Mouse (Mus musculus) neural tube, embryonic 13.5 days (tissue): ENCODE measurements around the gene Litaf. TPM values are rescaled to one million over a fixed set of nuclear protein-coding genes. Genes with fewer than 3 reads are reported as not detected.
A peak's percentile ranks its signal among the peaks of the same experiment; 100 is the strongest.

Experiments used
- ATAC-seq: fragments of 200-750 bp; cut with Nextera tagmentation; 2 replicates; pipeline ENCODE4 v1.8.0; 2017; ENCODE audit warnings: low read depth, mild to moderate bottlenecking, moderate TSS enrichment, moderate library complexity
- H3K27ac ChIP-seq: fragments of 300-500 bp; sonication (generic); replicated peaks from 2 replicates; pipeline ENCODE4 v1.5.1; 2015; ENCODE audit warnings: moderate library complexity, mild to moderate bottlenecking, inconsistent platforms
- H3K27me3 ChIP-seq: fragments of 300-500 bp; sonication (generic); 2 replicates; pipeline ENCODE4 v1.6.1; 2015; ENCODE audit warnings: mild to moderate bottlenecking, inconsistent platforms
- H3K36me3 ChIP-seq: fragments of 300-500 bp; sonication (generic); 2 replicates; pipeline ENCODE4 v1.6.1; 2015; ENCODE audit warnings: mild to moderate bottlenecking, inconsistent platforms
- H3K4me1 ChIP-seq: fragments of 300-500 bp; sonication (generic); replicated peaks from 2 replicates; pipeline ENCODE4 v1.6.1; 2015; ENCODE audit warnings: inconsistent platforms
- H3K4me2 ChIP-seq: fragments of 300-500 bp; sonication (generic); 2 replicates; pipeline ENCODE4 v1.6.1; 2015; ENCODE audit warnings: inconsistent platforms, mild to moderate bottlenecking, moderate library complexity
- H3K4me3 ChIP-seq: fragments of 300-500 bp; sonication (generic); 2 replicates; pipeline ENCODE4 v1.5.1; 2015; ENCODE audit warnings: mild to moderate bottlenecking, inconsistent platforms
- H3K9ac ChIP-seq: fragments of 300-500 bp; sonication (generic); 2 replicates; pipeline ENCODE4 v1.6.1; 2015; ENCODE audit warnings: moderate library complexity, mild to moderate bottlenecking, inconsistent platforms
- H3K9me3 ChIP-seq: fragments of 300-500 bp; sonication (generic); 2 replicates; pipeline ENCODE4 v1.6.1; 2016; ENCODE audit warnings: inconsistent platforms
- whole genome bisulfite sequencing: fragments of 180-500 bp; shearing (Covaris S2); methylation state at CpG from one replicate; pipeline ENCODE4 v1.1.7; 2015; 5-methylcytosine and 5-hydroxymethylcytosine counted together
- polyA plus RNA-seq: library from polyadenylated mRNA; unstranded; fragments of >200 nt; fragmentation: Nextera tagmentation; extraction: Ambion mirVana; gene quantifications from 2 replicates; pipeline ENCODE4 v1.2.1, GENCODE M21; 2015

Litaf gene
- polyA plus RNA-seq, 1 experiment from 2014 or later: 41.5 TPM

DNA sequence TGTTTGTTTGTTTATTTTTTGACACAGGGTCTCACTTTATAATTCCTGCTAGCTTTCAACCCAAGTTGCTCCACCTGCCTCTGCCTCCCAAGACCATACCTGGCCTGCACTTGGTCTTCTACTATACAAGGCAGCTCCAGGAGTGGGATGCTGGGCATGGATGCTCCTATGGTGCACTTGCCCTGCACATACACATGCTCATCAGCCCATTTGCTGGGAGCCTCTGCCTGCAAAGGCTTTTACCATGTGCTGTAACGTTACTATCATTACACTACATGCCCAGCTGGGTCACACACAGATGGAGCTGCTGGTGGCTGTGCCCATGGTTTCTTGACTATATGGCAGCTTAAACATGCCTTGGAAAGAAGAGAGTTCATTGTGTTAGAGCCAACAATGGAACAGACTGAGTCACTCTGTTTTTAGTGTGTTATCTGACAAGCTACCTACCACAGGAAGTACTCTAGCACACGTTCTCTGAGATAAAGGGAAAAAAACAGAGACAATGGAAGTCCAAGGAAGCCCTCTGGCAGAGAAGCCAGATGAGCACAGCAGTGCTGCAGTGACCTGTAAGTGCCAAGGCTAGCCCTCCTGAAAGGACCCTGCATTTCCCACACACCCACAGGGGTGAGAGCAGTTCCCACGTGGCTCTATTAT is 12.4 kb upstream of the Litaf start:
- H3K9me3 ChIP-seq: no peaks in the 10 kb centered on the region
- no peak overlapping the region for H3K27ac ChIP-seq
- H3K4me1 ChIP-seq: peaks cover 25% of the 10 kb centered on the region
- no peak overlapping the region for H3K4me2 ChIP-seq
- H3K27me3 ChIP-seq: no peaks in the 10 kb centered on the region
- peaks cover 85% of the 10 kb centered on the region for H3K36me3 ChIP-seq
- no peak overlapping the region for H3K9ac ChIP-seq
- 72% methylated on average over 3 of the region's 3 CpGs for WGBS
- no peak for ATAC-seq
- H3K4me3 ChIP-seq: no peak overlapping the region

DNA sequence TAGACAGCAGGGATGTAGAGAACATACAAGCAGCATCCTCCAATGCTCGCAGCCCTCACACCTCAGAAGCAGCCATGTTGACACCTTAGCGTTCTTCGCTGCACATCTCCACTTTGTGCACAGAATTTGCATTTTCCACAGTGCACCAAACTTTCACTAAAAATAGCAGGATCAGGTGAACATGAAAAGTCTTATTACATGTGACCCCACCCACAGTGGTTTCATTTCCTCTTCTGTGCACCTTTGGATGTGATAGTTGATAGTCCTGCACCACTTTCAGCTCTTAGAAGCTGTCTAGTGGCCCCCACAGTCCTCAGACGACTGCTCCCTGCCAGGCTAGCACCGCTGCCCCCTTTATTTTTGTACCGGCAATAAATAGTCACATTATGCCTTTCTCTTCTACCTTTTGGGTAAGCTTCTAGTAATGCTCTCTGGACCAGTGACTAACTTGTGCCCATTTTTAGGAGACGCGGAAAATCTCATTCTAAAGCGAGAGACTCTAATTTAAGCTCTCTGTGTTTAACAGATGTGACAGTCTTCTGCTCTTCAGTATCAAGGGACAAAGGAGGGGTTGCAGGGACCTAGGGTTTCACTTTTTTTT is 11.7 kb upstream of the Litaf start:
- WGBS: 86% methylated on average over 9 of the region's 9 CpGs
- peaks cover 85% of the 10 kb centered on the region for H3K36me3 ChIP-seq

DNA sequence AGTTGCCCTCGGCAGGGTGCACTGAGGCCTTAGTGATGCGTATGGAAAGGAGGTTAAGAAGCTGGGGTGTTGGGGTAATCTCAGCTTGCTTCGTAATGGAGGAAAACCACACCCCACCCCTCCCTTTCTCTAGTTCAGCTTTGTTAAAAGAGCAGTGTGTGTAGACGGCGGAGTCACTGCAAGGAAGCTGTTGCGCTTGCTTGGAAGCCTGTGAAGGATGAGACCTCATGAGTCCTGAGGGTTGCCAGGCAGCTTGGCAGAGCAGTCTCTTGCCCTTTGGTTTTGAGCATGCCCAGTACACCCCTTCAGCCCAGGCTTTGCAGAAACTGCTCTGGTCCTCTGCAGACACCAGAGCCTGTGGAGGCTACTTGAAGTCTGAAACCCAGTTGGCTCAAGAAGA is 7.1 kb upstream of the Litaf start:
- Histone ChIP-seq H3K9ac (no peak overlapping the region), H3K9me3 (no peaks in the 10 kb centered on the region), H3K4me1 (peaks cover 73% of the 10 kb centered on the region), H3K36me3 (peaks cover 61% of the 10 kb centered on the region), H3K4me2 (no peak overlapping the region), H3K27ac (peak overlapping the region; percentile 68), H3K27me3 (no peaks in the 10 kb centered on the region), H3K4me3 (no peak overlapping the region)
- WGBS: 71% methylated on average over 6 of the region's 6 CpGs
- ATAC-seq: no peak

More for the DNA sequence above, 11.7 kb upstream of the Litaf start:
- Histone ChIP-seq H3K4me1 (peaks cover 32% of the 10 kb centered on the region), H3K9me3 (no peaks in the 10 kb centered on the region), H3K9ac (no peak overlapping the region), H3K27ac (no peak overlapping the region), H3K4me2 (no peak overlapping the region), H3K4me3 (no peak overlapping the region), H3K27me3 (no peaks in the 10 kb centered on the region)
- no peak for ATAC-seq

DNA sequence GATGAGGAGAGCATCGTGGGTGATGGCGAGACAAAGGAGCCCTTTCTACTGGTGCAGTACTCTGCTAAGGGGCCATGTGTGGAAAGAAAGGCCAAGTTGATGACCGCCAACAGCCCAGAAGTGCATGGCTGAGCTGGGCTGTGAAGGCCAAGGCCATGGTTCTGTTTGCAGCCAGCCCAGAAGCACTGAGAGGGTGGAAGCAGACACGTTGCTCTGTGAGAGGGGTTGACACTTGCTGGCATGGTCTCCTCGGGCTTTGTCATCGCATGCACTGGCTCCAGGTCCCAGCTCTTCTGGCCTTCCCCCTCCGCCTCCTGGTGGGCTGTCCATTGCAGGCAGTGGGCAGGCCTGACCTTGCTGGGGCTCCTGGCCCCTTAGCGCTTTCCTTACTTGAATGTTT is 6.5 kb upstream of the Litaf start:
- Histone ChIP-seq H3K4me1 (peaks cover 79% of the 10 kb centered on the region), H3K9me3 (no peaks in the 10 kb centered on the region), H3K9ac (no peak overlapping the region), H3K4me2 (no peak overlapping the region), H3K4me3 (no peak overlapping the region), H3K36me3 (peaks cover 58% of the 10 kb centered on the region), H3K27ac (no peak overlapping the region), H3K27me3 (no peaks in the 10 kb centered on the region)
- ATAC-seq: no peak
- WGBS: 83% methylated on average over 8 of the region's 8 CpGs

DNA sequence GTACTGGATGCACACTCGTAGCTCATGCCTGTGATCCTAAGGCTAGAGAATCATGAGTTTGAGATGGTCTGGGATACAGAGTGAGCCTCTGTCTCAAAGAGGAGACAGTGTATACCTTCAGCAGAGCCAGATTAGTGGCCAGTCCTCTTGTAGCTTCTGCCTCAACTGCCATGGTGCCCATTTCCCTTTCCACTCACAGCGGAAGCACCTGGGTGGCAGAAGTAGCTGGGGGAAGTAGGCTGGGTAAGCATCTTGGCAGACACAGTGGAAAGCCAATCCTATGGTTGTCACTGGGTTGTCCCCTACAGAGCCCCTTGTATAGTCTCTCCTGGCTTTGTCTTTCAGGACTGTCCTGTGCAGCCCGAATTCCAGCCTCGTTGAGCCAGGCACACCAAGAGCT is 5.9 kb upstream of the Litaf start:
- peaks cover 57% of the 10 kb centered on the region for H3K36me3 ChIP-seq
- peaks cover 84% of the 10 kb centered on the region for H3K4me1 ChIP-seq

DNA sequence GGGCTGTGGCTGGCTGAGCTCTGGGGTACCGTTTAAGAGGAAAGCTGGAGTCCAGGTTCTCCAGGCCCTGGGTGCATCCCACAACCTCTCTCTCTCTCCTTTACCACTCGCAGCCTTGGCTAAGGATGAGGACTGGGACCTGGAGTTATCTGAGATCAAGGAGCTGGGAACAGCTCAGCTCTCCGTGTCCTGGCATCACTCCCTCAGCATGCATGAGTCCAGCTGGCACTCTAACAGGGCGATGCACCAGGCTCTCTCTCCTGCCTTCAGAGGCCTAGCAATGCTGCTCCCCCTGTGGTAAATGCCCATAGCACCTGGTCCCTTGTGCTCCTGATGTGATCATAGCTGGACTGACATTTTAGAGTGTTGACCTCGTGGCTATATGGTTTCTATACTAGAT is 5.2 kb upstream of the Litaf start:
- 86% methylated on average over 5 of the region's 5 CpGs for WGBS
- Histone ChIP-seq H3K4me1 (peaks cover 84% of the 10 kb centered on the region), H3K9ac (no peak overlapping the region), H3K27ac (0 out of 2 replicates have a peak overlapping the region, but pooled peaks have one; percentile 28), H3K4me2 (no peak overlapping the region), H3K9me3 (no peaks in the 10 kb centered on the region), H3K27me3 (no peaks in the 10 kb centered on the region), H3K4me3 (no peak overlapping the region), H3K36me3 (peaks cover 50% of the 10 kb centered on the region)
- ATAC-seq: no peak

More for the DNA sequence above, 5.9 kb upstream of the Litaf start:
- Histone ChIP-seq H3K4me3 (no peak overlapping the region), H3K9me3 (no peaks in the 10 kb centered on the region), H3K27me3 (no peaks in the 10 kb centered on the region), H3K4me2 (no peak overlapping the region), H3K27ac (no peak overlapping the region), H3K9ac (0 out of 2 replicates have a peak overlapping the region, but pooled peaks have one; percentile 12)
- no peak for ATAC-seq
- WGBS: 90% methylated on average over 4 of the region's 4 CpGs

DNA sequence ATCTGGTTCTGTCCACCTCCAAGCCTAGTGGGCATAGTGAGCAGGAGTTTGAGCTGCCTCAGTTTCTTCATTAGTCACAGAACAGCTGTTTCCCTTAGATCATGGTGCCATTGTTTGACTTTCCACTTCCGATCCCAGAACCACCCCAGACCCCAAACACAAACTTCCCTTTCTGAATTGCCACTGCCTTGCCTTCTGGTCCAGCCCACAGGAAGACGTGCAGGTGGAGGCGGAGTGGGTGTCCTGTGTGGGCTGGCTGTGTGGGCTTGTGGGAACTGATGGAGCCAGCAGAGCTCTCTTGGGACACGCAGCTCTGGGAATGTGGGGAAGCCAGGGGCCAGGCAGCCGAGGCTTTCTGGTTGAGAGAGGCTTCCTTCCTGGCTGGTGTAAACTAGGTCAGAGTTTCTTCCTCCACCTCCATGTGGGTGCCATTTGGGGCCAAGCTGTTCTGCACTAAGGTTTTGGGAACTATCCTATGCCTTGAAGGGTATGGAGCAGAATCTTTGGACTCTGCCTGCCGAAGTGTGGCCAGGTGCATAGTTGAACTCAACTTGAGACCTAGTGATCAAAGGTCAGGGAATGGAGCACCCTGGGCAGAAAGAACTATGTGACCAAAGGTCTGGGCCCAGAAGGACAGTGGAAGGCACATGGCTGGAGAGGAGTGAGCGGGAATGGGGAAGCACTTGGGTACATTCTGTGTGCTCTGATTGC is 3.9 kb upstream of the Litaf start:
- WGBS: 74% methylated on average over 7 of the region's 7 CpGs
- Histone ChIP-seq H3K27ac (peak overlapping the region; percentile 68), H3K36me3 (peaks cover 37% of the 10 kb centered on the region), H3K4me2 (peak overlapping the region; percentile 77), H3K9ac (peak overlapping the region; percentile 90; the same call in 1 of the 2 replicates), H3K4me1 (peaks cover 85% of the 10 kb centered on the region), H3K9me3 (no peaks in the 10 kb centered on the region), H3K4me3 (0 out of 2 replicates have a peak overlapping the region, but pooled peaks have one; percentile 1), H3K27me3 (no peaks in the 10 kb centered on the region)
- ATAC-seq: no peak

DNA sequence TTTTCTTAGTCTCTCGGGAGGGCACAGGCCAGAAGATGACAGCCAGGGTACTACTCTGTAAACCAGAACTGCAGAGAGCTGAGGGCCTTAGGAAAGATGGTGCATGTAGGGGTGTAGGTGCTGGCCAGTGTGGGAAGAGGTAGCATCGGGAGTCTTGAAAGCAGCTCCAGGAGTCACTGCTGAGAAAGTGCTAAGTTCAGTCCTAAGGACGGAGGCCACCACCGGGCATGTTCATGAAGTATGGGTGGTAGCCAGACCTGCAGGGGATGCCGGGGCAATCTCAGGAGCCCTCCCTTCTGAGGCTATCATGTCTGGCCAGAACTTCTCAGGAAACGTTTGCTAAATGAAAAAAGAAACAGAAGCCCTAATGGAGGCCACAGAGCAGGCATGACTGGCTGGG is 3.3 kb upstream of the Litaf start:
- H3K27ac ChIP-seq: 0 out of 2 replicates have a peak overlapping the region, but pooled peaks have one; percentile 68
- no peak for ATAC-seq
- H3K4me1 ChIP-seq: peaks cover 87% of the 10 kb centered on the region
- H3K36me3 ChIP-seq: peaks cover 31% of the 10 kb centered on the region
- WGBS: 91% methylated on average over 6 of the region's 6 CpGs
- H3K9me3 ChIP-seq: no peaks in the 10 kb centered on the region
- H3K4me3 ChIP-seq: 0 out of 2 replicates have a peak overlapping the region, but pooled peaks have one; percentile 1
- peak overlapping the region; percentile 77 for H3K4me2 ChIP-seq
- H3K9ac ChIP-seq: peak overlapping the region; percentile 90
- no peaks in the 10 kb centered on the region for H3K27me3 ChIP-seq

DNA sequence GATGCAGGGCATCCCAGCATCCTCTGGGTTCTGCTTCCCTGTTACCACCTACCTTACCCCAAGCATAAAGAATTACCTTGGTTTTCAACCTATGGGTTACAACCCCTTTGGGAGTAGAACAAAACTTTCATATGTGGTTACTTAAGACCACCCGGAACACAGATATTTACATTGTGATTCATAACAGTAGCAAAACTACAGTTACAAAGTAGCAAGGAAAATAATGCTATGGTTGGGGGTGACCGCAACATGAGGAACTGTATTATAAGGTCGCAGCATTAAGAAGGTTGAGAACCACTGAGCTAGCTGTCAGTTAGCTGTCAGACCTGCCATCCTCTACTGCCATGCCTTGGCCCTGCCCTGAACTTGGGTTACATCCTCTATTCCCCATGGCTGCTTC is 2.7 kb upstream of the Litaf start:
- Histone ChIP-seq H3K4me3 (peak overlapping the region; percentile 81; the same call in 1 of the 2 replicates), H3K27me3 (no peaks in the 10 kb centered on the region), H3K27ac (no peak overlapping the region), H3K4me1 (peaks cover 87% of the 10 kb centered on the region), H3K36me3 (peaks cover 25% of the 10 kb centered on the region), H3K9me3 (no peaks in the 10 kb centered on the region), H3K4me2 (peak overlapping the region; percentile 77), H3K9ac (peak overlapping the region; percentile 90)
- ATAC-seq: no peak
- 95% methylated on average over 3 of the region's 3 CpGs for WGBS

DNA sequence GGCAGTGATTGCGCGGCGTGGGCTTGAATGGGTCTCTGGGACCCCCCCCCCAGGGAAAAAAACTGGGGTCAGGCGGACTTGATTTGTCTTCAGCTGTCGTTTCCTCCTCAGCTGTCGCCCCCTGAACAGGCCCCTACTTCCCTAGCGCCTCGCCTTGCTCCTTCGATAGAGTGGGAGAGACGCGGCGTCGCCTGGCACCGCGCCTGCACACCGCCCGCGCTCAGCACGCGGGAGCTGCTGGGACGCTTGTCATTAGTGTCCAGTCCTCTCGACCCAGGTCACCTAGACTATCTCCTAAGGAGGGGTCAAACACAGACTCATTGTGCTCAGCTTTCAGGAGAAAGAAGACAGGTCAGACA is 855 bp upstream of the Litaf start:
- Histone ChIP-seq H3K9me3 (no peaks in the 10 kb centered on the region), H3K36me3 (peaks cover 6% of the 10 kb centered on the region), H3K4me3 (peak overlapping the region; percentile 81), H3K4me2 (peak overlapping the region; percentile 77), H3K9ac (peak overlapping the region; percentile 90), H3K27me3 (no peaks in the 10 kb centered on the region), H3K27ac (peak overlapping the region; percentile 98), H3K4me1 (peaks cover 82% of the 10 kb centered on the region)
- under 1% methylated on average over 22 of the region's 22 CpGs for WGBS
- ATAC-seq: peak; percentile 57

DNA sequence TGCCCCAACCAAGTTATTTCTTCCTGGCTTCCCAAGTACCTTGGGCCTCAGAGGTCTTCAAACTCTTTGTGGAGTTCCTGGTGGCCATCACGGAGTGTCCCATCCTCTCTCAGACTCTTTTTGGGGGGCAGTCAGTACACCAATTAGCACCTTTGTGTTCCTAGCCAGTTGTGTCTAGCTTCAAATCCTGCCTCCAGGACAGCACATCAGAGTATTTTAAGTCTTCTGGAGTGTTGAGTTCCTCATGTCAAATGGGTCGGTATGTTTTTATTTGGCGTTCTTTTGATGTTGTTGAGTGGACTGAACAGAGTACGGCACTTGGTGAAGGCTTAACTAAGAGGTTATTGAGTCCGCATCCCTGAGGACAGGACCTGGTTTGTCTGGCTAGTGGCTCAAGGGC is 526 bp downstream of the Litaf start:
- H3K27me3 ChIP-seq: no peaks in the 10 kb centered on the region
- H3K9ac ChIP-seq: peak overlapping the region; percentile 65
- ATAC-seq: peak; percentile 7; the same call in 1 of the 2 replicates
- peaks cover 69% of the 10 kb centered on the region for H3K4me1 ChIP-seq
- peak overlapping the region; percentile 61 for H3K4me2 ChIP-seq
- 58% methylated on average over 5 of the region's 5 CpGs for WGBS
- no peaks in the 10 kb centered on the region for H3K9me3 ChIP-seq
- H3K36me3 ChIP-seq: no peaks in the 10 kb centered on the region
- peak overlapping the region; percentile 98 for H3K27ac ChIP-seq
- H3K4me3 ChIP-seq: peak overlapping the region; percentile 81

DNA sequence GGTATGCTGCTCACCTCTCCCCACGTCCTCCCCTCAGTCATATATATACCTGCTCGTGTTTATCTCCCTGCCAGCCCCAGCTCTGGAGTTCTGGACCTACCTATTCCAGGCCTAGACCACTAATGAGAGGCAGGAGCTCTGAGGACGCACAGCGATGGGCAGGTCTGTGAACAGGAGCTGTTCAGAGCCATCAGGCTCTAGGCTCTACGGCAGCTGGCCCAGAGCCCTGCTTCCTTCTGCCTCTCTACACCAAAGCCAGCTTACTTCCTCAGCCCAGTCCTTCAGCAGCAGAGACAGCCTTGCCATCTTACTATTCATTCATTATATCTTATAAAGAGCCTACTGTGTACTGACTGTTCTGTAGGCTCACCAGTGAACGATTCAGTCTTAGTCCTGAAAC is 1.2 kb downstream of the Litaf start:
- Histone ChIP-seq H3K9me3 (no peaks in the 10 kb centered on the region), H3K4me2 (0 out of 2 replicates have a peak overlapping the region, but pooled peaks have one; percentile 61), H3K4me1 (peaks cover 62% of the 10 kb centered on the region), H3K27me3 (no peaks in the 10 kb centered on the region), H3K27ac (no peak overlapping the region), H3K36me3 (no peaks in the 10 kb centered on the region), H3K9ac (no peak overlapping the region), H3K4me3 (no peak overlapping the region)
- ATAC-seq: no peak
- WGBS: 88% methylated on average over 6 of the region's 6 CpGs
